Mouse (Mus musculus) left cerebral cortex, postnatal 4 days (tissue): ENCODE measurements around the gene Pcnx3. TPM values are rescaled to one million over a fixed set of nuclear protein-coding genes. Genes with fewer than 3 reads are reported as not detected.

Experiments
- microRNA-seq: library from miRNA; unstranded; fragments of <30 nt; microRNA quantifications from one replicate; pipeline ENCODE4 v1.2.0, GENCODE M21; 2022
- total RNA-seq, 2 experiments: library from RNA; stranded (reverse); gene quantifications; 2 replicates each; pipeline ENCODE4 v1.2.3; 2021

The Pcnx3 gene
- total RNA-seq, 2 experiments from 2014 or later: 87.7 to 91.7 TPM

Small RNA genes within 50 kb of the gene (microRNA-seq; reads per million reads assigned to microRNA genes)
- gene Mir6987: not detected

Other genes starting within 250 kb of the Pcnx3 start
- not detected for gene Fosl1, start 241.4 kb downstream of the Pcnx3 start, total RNA-seq
- gene Ccdc85b, start 231.0 kb downstream of the Pcnx3 start, total RNA-seq: 10 to 100 TPM; 20.8 to 21.6 TPM
- gene Fibp, start 228.3 kb downstream of the Pcnx3 start, total RNA-seq: 100 to 1,000 TPM; 124 to 139 TPM
- gene Ctsw, start 220.4 kb downstream of the Pcnx3 start, total RNA-seq: 1 to 10 TPM; 1.3 to 2.1 TPM
- gene Efemp2, start 215.0 kb downstream of the Pcnx3 start, total RNA-seq: 10 to 100 TPM; 23.7 to 25.4 TPM
- 10 to 100 TPM; 40.2 to 43.7 TPM for gene Mus81, start 200.5 kb downstream of the Pcnx3 start, total RNA-seq
- gene Cfl1, start 198.5 kb downstream of the Pcnx3 start, total RNA-seq: 1,000 to 10,000 TPM; 2,142 to 2,227 TPM
- 1 to 10 TPM; 9.3 to 9.6 TPM for gene 1700020D05Rik, start 185.1 kb downstream of the Pcnx3 start, total RNA-seq
- gene Snx32, start 178.4 kb downstream of the Pcnx3 start, total RNA-seq: 10 to 100 TPM; 64.8 to 67.7 TPM
- not detected for gene Ovol1, start 128.3 kb downstream of the Pcnx3 start, total RNA-seq
- 10 to 100 TPM; 11.6 to 12.2 TPM for gene Ap5b1, start 120.9 kb downstream of the Pcnx3 start, total RNA-seq
- gene Rnaseh2c, start 87.0 kb downstream of the Pcnx3 start, total RNA-seq: 10 to 100 TPM; 47.3 to 49.7 TPM
- gene Kat5, start 78.7 kb downstream of the Pcnx3 start, total RNA-seq: 10 to 100 TPM; 84.6 to 98.4 TPM
- 10 to 100 TPM; 29.6 to 34.8 TPM for gene Rela, start 51.4 kb downstream of the Pcnx3 start, total RNA-seq
- gene Sipa1, start 25.2 kb downstream of the Pcnx3 start, total RNA-seq: 10 to 100 TPM; 31.1 to 33.3 TPM
- gene Map3k11, start 166 bp downstream of the Pcnx3 start, total RNA-seq: 10 to 100 TPM; 14.3 to 14.6 TPM
- gene Kcnk7, start 15.5 kb upstream of the Pcnx3 start, total RNA-seq: not detected
- gene Ehbp1l1, start 37.4 kb upstream of the Pcnx3 start, total RNA-seq: 10 to 100 TPM; 41.9 to 48.6 TPM
- gene Fam89b, start 40.7 kb upstream of the Pcnx3 start, total RNA-seq: 10 to 100 TPM; 72.4 to 72.5 TPM
- 10 to 100 TPM; 23.8 to 23.9 TPM for gene Ltbp3, start 52.0 kb upstream of the Pcnx3 start, total RNA-seq
- gene Scyl1, start 82.5 kb upstream of the Pcnx3 start, total RNA-seq: 10 to 100 TPM; 81.7 to 81.8 TPM
- gene Frmd8, start 186.4 kb upstream of the Pcnx3 start, total RNA-seq: 10 to 100 TPM; 12.1 to 13.4 TPM
- gene Slc25a45, start 188.9 kb upstream of the Pcnx3 start, total RNA-seq: 1 to 10 TPM; 1.4 to 2.0 TPM
- 10 to 100 TPM; 10.2 to 11.7 TPM for gene Tigd3, start 205.2 kb upstream of the Pcnx3 start, total RNA-seq
- gene Dpf2, start 224.1 kb upstream of the Pcnx3 start, total RNA-seq: 10 to 100 TPM; 76.1 to 84.1 TPM
- 10 to 100 TPM; 11.2 to 14.2 TPM for gene Cdc42ep2, start 235.9 kb upstream of the Pcnx3 start, total RNA-seq